Mouse (Mus musculus) myocyte (in vitro differentiated cells): ENCODE measurements around the gene Il20.

Source experiments
- MYOG ChIP-seq, 3 experiments: IDR thresholded peaks; one replicate each; pipeline ENCODE4 v1.6.1; 2011; ENCODE audit warnings: control low read depth in 2 of 3, low read depth in 2 of 3, mild to moderate bottlenecking in 2 of 3; ENCODE audit not compliant: insufficient read length in 2 of 3, control insufficient read depth in 1 of 3, insufficient read depth in 1 of 3
- POLR2A ChIP-seq: IDR thresholded peaks from one replicate; pipeline ENCODE4 v1.6.1; 2011; ENCODE audit warnings: low read depth, mild to moderate bottlenecking, control low read depth, moderate library complexity; ENCODE audit not compliant: insufficient read length

GRCm38 (mm10) chr1:130875139-130875538, 36.1 kb downstream of the Il20 start:
- no peak for TF ChIP-seq POLR2A
- TF ChIP-seq MYOG (IDR thresholded peaks at IDR 0.05; ENCODE audit: control insufficient read depth in 1 of 3, insufficient read depth in 1 of 3, insufficient read length in 2 of 3, low read depth in 2 of 3) = no peak
